Mouse (Mus musculus) small intestine, adult 2 months (tissue): ENCODE data around the gene Rufy1. TPM values are rescaled to one million over a fixed set of nuclear protein-coding genes. Genes with fewer than 3 reads are reported as not detected.
"Not testable (repeated sequence)": the region's sequence is repeated elsewhere in the genome, so short reads cannot be mapped to it uniquely, and the experiment has no call there.

Experiments
- H3K27ac ChIP-seq: fragments of 200-500 bp; 2 replicates; pipeline ENCODE4 v1.5.1; 2012; ENCODE audit warnings: low read depth, low read length, control low read depth, inconsistent platforms; ENCODE audit not compliant: insufficient read depth
- H3K27me3 ChIP-seq: fragments of 200-500 bp; 2 replicates; pipeline ENCODE4 v1.6.1; 2012; ENCODE audit warnings: mild to moderate bottlenecking, moderate library complexity, low read length, inconsistent platforms; ENCODE audit not compliant: control insufficient read depth, insufficient read depth
- H3K36me3 ChIP-seq: fragments of 200-500 bp; 2 replicates; pipeline ENCODE4 v1.6.1; 2012; ENCODE audit warnings: mild to moderate bottlenecking, low read length, control low read depth, inconsistent platforms; ENCODE audit not compliant: control insufficient read depth, insufficient read depth
- H3K4me1 ChIP-seq: fragments of 200-500 bp; 2 replicates; pipeline ENCODE4 v1.6.1; 2012; ENCODE audit warnings: low read length, inconsistent platforms, mixed read lengths; ENCODE audit not compliant: control insufficient read depth, insufficient read depth, insufficient read length
- H3K4me3 ChIP-seq: fragments of 200-500 bp; 2 replicates; pipeline ENCODE4 v1.5.1; 2012; ENCODE audit warnings: low read depth, mild to moderate bottlenecking, control low read depth, inconsistent platforms, low read length, moderate library complexity
- CTCF ChIP-seq: fragments of 200-500 bp; IDR thresholded peaks from 2 replicates; pipeline ENCODE4 v1.5.1; 2012; ENCODE audit warnings: low read depth, mild to moderate bottlenecking, control low read depth, inconsistent platforms, low read length, moderate library complexity, mixed read lengths; ENCODE audit not compliant: insufficient replicate concordance, insufficient read length; ENCODE audit errors: extremely low read depth
- POLR2A ChIP-seq: fragments of 200-500 bp; IDR thresholded peaks from 2 replicates; pipeline ENCODE4 v1.6.1; 2012; ENCODE audit warnings: low read depth, mild to moderate bottlenecking, control low read depth, inconsistent platforms, low read length, moderate library complexity
- WGBS: fragments of 180-500 bp; shearing (Covaris S2); methylation state at CpG from one replicate; pipeline ENCODE4 v1.1.7; 2018; 5-methylcytosine and 5-hydroxymethylcytosine counted together
- polyA plus RNA-seq: library from polyadenylated mRNA; depleted of rRNA; stranded (reverse); fragments of >200 nt; gene quantifications from 2 replicates; pipeline ENCODE4 v1.2.3, GENCODE M21; 2012

Rufy1 gene
- polyA plus RNA-seq, 1 experiment: 15.8 TPM

DNA sequence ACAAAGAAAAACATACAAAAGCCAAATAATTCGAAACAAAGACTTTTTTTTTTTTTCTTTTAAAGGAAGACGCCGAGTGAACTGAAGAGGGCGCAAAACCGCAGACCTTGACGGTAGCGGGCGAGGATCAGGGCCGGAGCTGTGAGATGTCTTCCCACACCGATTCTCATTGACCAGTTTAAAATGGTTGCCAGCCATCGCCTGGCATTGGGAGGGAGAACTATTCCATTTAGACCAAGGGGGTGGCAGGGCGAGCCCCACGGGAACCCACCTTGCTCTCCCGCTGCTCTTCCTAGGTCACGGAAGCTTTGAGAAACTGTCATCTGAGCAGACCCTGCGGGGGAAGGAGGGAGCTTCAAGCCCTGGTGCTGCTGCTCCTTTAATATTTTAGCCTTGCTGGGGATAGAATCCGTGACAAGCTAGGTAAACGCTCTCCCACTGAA, 59.5 kb downstream of the Rufy1 start:
- TF ChIP-seq CTCF (peak; percentile 69; the same call in 1 of the 2 replicates), POLR2A (no peak)
- H3K36me3 ChIP-seq: no peaks in the 10 kb centered on the region
- no peaks in the 10 kb centered on the region for H3K27me3 ChIP-seq
- H3K4me1 ChIP-seq: 0 out of 2 replicates have a peak, but pooled peaks cover 2% of the 10 kb centered on the region
- 5% methylated on average over 18 of the region's 18 CpGs for WGBS
- peak overlapping the region; percentile 58 for H3K4me3 ChIP-seq
- H3K27ac ChIP-seq: no peak overlapping the region

DNA sequence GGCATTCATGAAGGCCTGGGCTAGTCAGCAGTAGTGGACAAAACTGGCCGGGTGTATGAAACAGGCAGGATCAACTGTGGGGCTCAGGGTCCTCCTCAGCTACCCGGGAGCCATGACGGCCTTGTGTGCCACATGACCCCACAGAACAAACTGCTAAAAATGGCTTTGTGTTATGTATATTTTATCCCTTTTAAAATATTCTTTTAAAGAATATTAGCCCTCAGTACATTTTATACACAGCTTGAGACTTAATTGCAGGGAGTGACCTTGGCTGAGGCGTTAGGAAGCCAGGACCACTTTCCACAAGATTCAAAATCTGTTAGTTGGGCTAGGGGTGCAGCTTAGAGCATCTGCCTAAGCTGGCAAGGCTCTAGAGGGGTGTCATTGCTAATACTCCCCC, 60.0 kb downstream of the Rufy1 start:
- Histone ChIP-seq H3K27ac (no peak overlapping the region), H3K36me3 (no peaks in the 10 kb centered on the region), H3K27me3 (no peaks in the 10 kb centered on the region), H3K4me1 (0 out of 2 replicates have a peak, but pooled peaks cover 2% of the 10 kb centered on the region), H3K4me3 (no peak overlapping the region)
- no peak for TF ChIP-seq CTCF
- no peak for TF ChIP-seq POLR2A
- 55% methylated on average over 4 of the region's 4 CpGs for WGBS

DNA sequence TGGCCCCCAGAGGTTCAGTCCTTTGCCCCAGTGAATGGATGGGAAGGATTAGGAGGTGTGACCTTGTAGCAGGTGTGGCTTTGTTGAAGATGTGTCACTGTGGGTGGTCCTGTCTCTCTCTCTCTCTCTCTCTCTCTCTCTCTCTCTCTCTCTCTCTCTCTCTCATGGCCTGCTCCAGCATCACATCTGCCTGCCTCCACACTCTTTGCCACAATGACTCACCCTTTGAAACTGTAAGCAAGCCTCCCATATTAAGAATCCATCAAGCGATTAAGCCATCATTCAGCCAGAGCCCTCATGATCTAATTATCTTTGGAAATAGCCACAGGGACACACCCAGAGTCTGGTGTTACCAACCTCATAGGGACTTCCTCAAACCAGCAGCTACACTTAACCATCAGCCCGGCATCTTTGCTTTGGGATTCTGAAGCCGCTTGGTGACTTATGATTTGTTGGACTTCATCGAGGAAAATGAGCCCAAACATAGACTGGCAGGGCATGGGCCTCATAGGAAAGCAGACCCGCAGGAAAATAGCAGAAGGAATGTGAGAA, 61.5 kb downstream of the Rufy1 start:
- Histone ChIP-seq H3K4me3 (no peak overlapping the region), H3K27me3 (no peaks in the 10 kb centered on the region), H3K4me1 (0 out of 2 replicates have a peak, but pooled peaks cover 2% of the 10 kb centered on the region), H3K27ac (no peak overlapping the region), H3K36me3 (no peaks in the 10 kb centered on the region)
- TF ChIP-seq CTCF: no peak
- no peak for TF ChIP-seq POLR2A
- 79% methylated on average over 5 of the region's 5 CpGs for WGBS

DNA sequence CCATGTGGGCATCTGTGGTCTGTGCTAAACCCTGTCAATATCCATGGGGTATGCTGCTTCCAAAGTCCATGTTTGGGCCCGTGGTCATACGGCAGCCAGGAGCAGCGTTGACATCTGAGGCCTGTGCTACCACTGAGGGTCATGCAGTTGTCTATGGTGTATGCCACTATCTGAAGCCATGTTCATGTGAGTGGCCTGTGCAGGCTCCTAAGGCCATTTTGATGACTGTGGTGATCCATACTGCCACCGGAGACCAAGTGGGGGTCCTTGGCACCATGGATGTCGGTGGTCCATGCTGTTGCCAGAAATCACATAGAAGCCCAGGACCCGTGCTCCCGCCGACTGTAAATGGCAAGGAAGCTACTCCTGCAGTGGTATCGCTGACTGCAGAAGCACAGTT, 63.4 kb downstream of the Rufy1 start:
- no peak overlapping the region for H3K4me3 ChIP-seq
- H3K27ac ChIP-seq: no peak overlapping the region
- 0 out of 2 replicates have a peak, but pooled peaks cover 2% of the 10 kb centered on the region for H3K4me1 ChIP-seq
- WGBS: 87% methylated on average over 9 of the region's 9 CpGs
- no peaks in the 10 kb centered on the region for H3K36me3 ChIP-seq
- no peaks in the 10 kb centered on the region for H3K27me3 ChIP-seq
- TF ChIP-seq CTCF (no peak), POLR2A (no peak)

DNA sequence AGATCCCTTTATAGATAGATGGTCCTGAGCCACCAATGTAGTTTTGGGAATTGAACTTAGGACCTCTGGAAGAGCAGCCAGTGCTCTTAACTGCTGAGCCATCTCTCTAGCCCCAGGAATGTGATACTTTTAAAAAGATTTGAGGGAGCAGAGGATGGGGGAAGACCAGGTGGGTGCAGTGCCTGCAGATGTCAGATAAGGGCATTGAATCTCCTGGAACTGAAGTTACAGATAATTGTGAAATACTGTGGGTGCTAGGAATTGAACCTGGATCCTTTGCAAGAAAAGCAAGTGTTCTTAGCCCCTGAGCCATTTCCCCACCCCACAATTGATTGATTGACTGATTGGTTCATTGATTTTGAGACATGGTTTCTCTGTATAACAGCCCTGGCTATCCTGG, 65.6 kb downstream of the Rufy1 start:
- Histone ChIP-seq H3K27me3 (no peaks in the 10 kb centered on the region), H3K36me3 (no peaks in the 10 kb centered on the region), H3K27ac (no peak overlapping the region), H3K4me1 (no peaks in the 10 kb centered on the region), H3K4me3 (no peak overlapping the region)
- no peak for TF ChIP-seq CTCF
- no peak for TF ChIP-seq POLR2A

DNA sequence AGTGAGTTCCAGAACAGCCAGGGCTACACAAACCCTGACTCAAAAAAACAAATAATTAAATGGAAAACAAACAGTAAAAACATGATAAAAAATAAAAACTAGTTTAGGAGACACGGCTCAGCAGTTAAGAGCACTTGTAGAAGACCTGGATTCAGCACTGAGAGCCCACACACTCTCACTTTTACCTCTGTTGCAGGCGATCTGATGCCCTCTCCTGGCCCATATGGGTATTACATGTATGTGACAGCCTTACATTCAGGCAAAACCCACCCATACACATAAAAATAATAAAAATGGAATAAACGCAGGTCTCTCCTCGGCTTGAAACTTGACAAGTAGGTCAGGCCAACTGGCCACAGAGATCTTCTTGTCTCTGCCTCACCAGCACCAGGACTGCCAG, 66.4 kb downstream of the Rufy1 start:
- Histone ChIP-seq H3K27me3 (no peaks in the 10 kb centered on the region), H3K27ac (no peak overlapping the region), H3K36me3 (no peaks in the 10 kb centered on the region), H3K4me3 (no peak overlapping the region), H3K4me1 (no peaks in the 10 kb centered on the region)
- under 1% methylated on average over 4 of the region's 4 CpGs for WGBS
- TF ChIP-seq CTCF: peak; percentile 57; the same call in 1 of the 2 replicates
- TF ChIP-seq POLR2A: no peak

DNA sequence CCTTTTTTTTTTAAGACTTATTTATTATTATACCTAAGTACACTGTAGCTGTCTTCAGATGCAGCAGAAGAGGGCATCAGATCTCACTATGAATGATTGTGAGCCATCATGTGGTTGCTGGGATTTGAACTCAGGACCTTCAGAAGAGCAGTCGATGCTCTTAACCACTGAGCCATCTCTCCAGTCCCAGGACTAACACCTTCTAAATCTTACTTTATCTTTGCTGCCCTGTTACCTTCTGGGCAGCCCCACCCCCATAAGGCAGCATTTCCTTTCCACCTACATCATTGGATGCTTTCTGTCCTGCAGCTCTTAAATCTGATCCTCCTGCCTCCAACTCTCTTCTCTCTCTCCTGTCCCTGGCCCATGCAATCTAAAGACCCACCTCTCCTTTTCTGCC, 69.6 kb downstream of the Rufy1 start:
- H3K36me3 ChIP-seq, H3K27ac ChIP-seq, H3K4me1 ChIP-seq, H3K27me3 ChIP-seq, H3K4me3 ChIP-seq: not testable (repeated sequence)
- WGBS: 71% methylated on average over 1 of the region's 1 CpGs
